Mouse (Mus musculus): Measurements from ENCODE around the gene Ddo.

The Ddo gene

GRCm38 (mm10) chr10:40629656-40630311 lies at the start of gene Ddo:
TSS of gene Ddo (plus strand) at chr10:40630011.
- DNase-seq (ENCODE audit: low read depth, low spot score) = peak; percentile 28

DNA sequence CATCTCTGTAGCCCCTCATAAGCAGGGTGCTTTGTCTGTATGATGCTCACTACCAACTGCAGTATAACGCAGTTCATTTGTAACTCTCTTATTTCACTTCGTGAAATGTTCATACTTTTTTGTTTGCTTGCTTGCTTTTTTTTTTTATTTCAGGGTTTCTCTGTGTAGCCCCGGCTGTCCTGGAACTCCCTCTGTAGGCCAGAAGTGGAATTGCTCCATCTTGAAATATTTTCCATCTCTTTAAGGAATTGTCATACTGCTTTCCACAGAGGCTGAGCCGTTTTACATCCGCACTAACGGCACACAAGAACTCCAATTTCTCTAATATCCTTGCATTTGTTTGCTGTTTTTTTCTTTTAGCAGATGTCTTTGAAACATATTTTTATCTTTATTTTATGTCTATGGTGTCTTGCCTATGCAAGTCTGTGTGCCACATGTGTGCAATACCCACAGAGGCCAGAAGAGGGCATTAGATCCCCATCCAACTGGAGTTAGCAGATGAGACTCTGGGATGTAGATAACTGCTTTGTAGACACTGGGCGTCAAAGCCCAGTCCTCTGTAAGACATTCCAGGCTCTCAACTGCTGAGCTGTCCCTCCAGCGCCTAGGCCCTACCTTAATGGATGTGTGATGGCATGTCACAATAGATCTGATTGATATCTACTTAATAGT lies 46.1 kb upstream of the Ddo start:
- DNase-seq (ENCODE audit: low read depth, low spot score) = peak; percentile 60

DNA sequence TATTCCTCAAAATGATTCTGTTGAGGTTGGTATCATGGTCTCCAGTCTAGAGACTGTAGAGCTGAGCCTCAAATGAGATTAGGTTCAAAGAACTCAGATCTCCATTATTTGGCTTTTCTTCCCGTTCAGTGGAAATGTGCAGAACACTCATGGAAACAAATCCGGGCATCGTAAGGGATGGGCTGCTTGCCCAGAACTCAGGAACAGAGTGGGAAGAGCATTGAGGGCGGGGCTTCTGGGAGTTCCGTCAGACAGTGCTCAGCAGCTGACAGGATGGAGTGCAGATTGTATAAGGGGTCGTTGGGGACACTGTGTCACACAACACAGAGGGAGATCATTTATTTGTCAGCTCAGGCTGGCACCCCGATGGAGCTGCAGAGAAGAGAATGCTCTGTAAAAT lies 37.6 kb upstream of the Ddo start:
- no peak for DNase-seq (ENCODE audit: low read depth, low spot score)

GRCm38 (mm10) chr10:40597177-40597576 lies 32.6 kb upstream of the Ddo start:
- DNase-seq (ENCODE audit: low read depth, low spot score) = peak; percentile 86

- peak; percentile 43 for DNase-seq (ENCODE audit: low read depth, low spot score)
Observed at GRCm38 (mm10) chr10:40604706-40605394, 25.0 kb upstream of the Ddo start.

GRCm38 (mm10) chr10:40617973-40618372 lies 11.8 kb upstream of the Ddo start:
- no peak for DNase-seq (ENCODE audit: low read depth, low spot score)

- DNase-seq (ENCODE audit: low read depth, low spot score) = no peak
Observed at GRCm38 (mm10) chr10:40619760-40620159, 10.1 kb upstream of the Ddo start.

GRCm38 (mm10) chr10:40629140-40629539 lies 671 bp upstream of the Ddo start:
- peak; percentile 69 for DNase-seq (ENCODE audit: low read depth, low spot score)

- DNase-seq (ENCODE audit: low read depth, low spot score) = no peak
Observed at GRCm38 (mm10) chr10:40630457-40630856, 646 bp downstream of the Ddo start.

DNA sequence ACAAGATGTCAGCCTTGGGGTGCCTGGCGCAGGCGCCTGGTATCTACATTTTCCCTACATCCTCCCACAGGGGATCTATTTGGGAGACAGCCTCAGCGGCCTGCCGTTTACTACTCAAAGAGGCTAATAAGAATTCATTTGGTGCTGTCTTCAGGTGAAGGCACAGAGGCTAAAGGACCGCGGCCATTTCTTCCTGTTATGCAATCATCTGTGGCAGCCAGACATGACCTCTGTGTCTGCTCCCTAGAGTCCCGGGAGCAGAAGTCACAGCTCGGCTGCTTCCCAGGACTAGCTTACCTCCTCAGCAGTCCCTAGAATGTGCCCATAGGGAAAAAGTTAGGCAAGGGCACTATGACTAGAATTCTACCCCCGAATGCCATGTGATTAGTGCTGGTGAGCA lies 1.1 kb downstream of the Ddo start:
- DNase-seq (ENCODE audit: low read depth, low spot score) = no peak

GRCm38 (mm10) chr10:40632087-40632486 lies 2.3 kb downstream of the Ddo start:
- no peak for DNase-seq (ENCODE audit: low read depth, low spot score)

GRCm38 (mm10) chr10:40637331-40637730 lies 7.5 kb downstream of the Ddo start:
- no peak for DNase-seq (ENCODE audit: low read depth, low spot score)

GRCm38 (mm10) chr10:40638276-40638675 lies 8.5 kb downstream of the Ddo start:
- peak; percentile 67 for DNase-seq (ENCODE audit: low read depth, low spot score)

GRCm38 (mm10) chr10:40638823-40639819 lies 9.3 kb downstream of the Ddo start:
- peak; percentile 76 for DNase-seq (ENCODE audit: low read depth, low spot score)

GRCm38 (mm10) chr10:40640406-40640805 lies 10.6 kb downstream of the Ddo start:
- DNase-seq (ENCODE audit: low read depth, low spot score) = no peak

GRCm38 (mm10) chr10:40641901-40642300 lies 12.1 kb downstream of the Ddo start:
- DNase-seq (ENCODE audit: low read depth, low spot score) = no peak

DNA sequence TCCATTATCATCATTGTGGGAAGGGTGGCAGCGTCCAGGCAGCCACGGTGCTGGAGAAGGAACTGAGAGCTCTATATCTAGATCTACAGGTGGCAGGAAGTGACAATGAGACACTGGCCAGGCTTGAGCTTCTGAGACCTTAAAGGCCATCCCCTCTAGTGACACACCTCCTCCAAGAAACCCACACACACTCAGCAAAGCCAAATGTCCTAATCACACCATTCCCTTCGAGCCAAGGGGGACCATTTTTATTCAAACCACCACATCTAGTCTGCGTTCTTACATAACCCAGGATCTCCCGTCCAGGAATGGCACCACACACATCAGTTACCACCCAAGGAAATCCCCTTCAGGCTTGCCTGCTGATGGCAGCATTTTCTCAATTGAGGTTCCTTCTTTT lies 13.3 kb downstream of the Ddo start:
- DNase-seq (ENCODE audit: low read depth, low spot score) = no peak

DNA sequence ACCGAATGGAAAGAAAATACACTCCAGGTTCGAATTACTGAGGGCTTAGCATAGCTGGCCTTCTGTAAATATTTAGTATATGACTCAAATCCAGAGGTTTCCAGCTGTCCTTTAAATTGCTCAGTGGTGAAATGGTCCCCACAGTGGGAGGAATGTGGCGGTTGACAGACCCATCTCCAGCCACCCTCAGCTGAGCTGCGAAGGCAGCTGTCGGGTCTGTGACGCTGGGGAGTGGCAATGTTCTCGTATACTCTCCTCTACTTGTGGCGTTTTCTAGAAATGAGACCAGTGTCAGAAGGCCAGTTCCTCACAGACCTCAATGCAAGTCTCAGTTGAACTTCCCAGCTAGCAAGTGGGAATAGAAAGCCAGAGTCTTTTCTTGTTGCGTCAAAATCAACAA lies 14.6 kb downstream of the Ddo start:
- DNase-seq (ENCODE audit: low read depth, low spot score) = peak; percentile 46

GRCm38 (mm10) chr10:40645346-40645745 lies 15.5 kb downstream of the Ddo start:
- DNase-seq (ENCODE audit: low read depth, low spot score) = no peak

DNA sequence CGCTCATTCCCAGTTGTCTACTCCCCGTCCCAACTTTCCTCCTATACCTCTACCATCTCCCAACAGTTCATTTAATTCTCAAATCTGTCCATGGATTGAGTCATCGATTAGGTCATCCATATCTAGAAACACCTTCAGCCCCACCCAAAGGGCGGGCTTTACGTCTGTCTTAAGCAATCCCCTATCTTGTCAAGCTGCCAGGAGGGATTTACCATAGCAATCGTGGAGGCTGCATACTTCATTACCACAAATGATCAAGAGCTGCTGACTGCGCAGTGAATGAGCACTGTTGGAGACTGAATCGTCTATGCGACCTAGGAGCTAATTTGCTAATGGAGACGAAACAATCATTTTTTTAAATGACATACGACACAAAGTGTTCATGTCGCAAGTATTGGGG lies 19.0 kb downstream of the Ddo start:
- peak; percentile 49 for DNase-seq (ENCODE audit: low read depth, low spot score)

DNA sequence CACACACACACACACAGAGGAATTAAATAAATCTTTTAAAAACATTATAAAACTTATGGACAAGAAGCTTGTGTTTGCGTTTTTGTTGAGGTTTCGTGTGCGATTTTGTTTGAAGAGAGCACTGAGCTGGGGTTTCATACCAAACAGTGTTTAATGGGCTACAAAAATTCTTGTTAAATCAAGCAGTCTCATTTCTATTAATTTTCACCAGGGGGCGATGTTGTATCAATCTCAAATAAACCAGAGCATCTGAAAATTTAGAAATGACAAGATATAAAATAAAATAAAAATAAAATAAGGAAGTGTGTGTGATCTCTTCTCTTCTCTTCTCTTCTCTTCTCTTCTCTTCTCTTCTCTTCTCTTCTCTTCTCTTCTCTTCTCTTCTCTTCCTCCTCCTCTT lies 19.8 kb downstream of the Ddo start:
- DNase-seq (ENCODE audit: low read depth, low spot score) = peak; percentile 78

- peak; percentile 38 for DNase-seq (ENCODE audit: low read depth, low spot score)
Observed at GRCm38 (mm10) chr10:40651676-40652075, 21.9 kb downstream of the Ddo start.

Data from 3T3-L1 (cell line).